In the genomic region with DNA sequence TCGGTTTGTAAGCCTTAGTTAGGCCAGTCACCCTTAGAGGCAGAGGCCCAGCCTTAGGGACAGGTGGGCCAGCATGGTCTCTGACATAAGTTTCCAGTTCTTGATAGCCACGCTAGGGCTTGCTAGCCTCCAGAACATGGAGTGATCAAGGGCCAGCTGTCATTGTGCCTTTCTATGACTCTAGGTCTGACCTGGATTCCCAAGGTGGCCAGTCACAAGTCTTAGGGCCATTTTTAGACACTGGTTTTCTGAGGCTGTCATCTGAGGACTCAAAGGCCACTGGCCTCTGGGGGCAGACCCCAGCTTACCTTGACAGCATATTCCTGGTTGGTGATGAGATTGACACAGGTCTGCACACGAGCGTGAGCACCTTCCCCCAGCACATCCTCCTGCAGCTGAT, we compare ENCODE assay signal across 22 mouse cellular contexts. TPM values are rescaled to one million over a fixed set of nuclear protein-coding genes. Genes with fewer than 3 reads are reported as not detected.
DNase-seq lines count a peak whose midpoint lies in the region; ATAC-seq and TF ChIP-seq lines count a peak whose summit lies in the region.
"Had no signal": no experiment of that assay in that cellular context is flagged by ENCODE, and none has a peak within 500 bp of the region (broad histone marks: within the 10 kb centered on the region; RNA-seq: fewer than 3 reads in every experiment).

No protein-coding gene starts in this region.

- peak; percentile 83 for DNase-seq in gastrocnemius, adult 2 months
- DNase-seq in gastrocnemius, postnatal 10 days = no peak
- DNase-seq in neural tube, embryonic 10.5 days (ENCODE audit: extremely low spot score, low spot score) = no peak
- DNase-seq in left cerebral cortex, postnatal 14 days (ENCODE audit: low spot score in 2 of 2) = no peak
- DNase-seq: adrenal gland, postnatal 36 days; cerebellum, adult 11 months; heart, postnatal 14 days; kidney, adult 2 months; layer of hippocampus, adult 9-11 months; liver, postnatal 0 days; thymus, adult 2 months had no signal

- peaks cover 59% of the 10 kb centered on the region for H3K36me3 ChIP-seq in hindbrain, embryonic 13.5 days
- H3K36me3 ChIP-seq in hindbrain, embryonic 16.5 days (ENCODE audit: control insufficient read depth, insufficient read depth, low read length) = peaks cover 41% of the 10 kb centered on the region
- H3K36me3 ChIP-seq in neural tube, embryonic 12.5 days = peaks cover 71% of the 10 kb centered on the region

- no peak for ATAC-seq in hindbrain, embryonic 13.5 days (ENCODE audit: low FRiP score)
- ATAC-seq in hindbrain, embryonic 16.5 days = no peak
- ATAC-seq in neural tube, embryonic 12.5 days (ENCODE audit: low FRiP score, low read depth) = no peak
- ATAC-seq: inflammation-experienced regulatory T-cells, adult 6 months; liver, postnatal 0 days; lung, postnatal 0 days had no signal

- H3K9ac ChIP-seq in hindbrain, embryonic 13.5 days = 0 out of 2 replicates have a peak overlapping the region, but pooled peaks have one; percentile 99
- no peak overlapping the region for H3K9ac ChIP-seq in hindbrain, embryonic 16.5 days (ENCODE audit: low read depth, low read length)
- H3K9ac ChIP-seq in neural tube, embryonic 12.5 days = 0 out of 2 replicates have a peak overlapping the region, but pooled peaks have one; percentile 10
- H3K9ac ChIP-seq: liver, postnatal 0 days had no signal

- peak overlapping the region; percentile 98 for H3K4me3 ChIP-seq in gastrocnemius, adult 2 months
- no peak overlapping the region for H3K4me3 ChIP-seq in hindbrain, embryonic 13.5 days
- no peak overlapping the region for H3K4me3 ChIP-seq in hindbrain, embryonic 16.5 days (ENCODE audit: low read length)
- no peak overlapping the region for H3K4me3 ChIP-seq in neural tube, embryonic 12.5 days
- H3K4me3 ChIP-seq: heart, embryonic 10.5 days; midbrain, embryonic 12.5 days had no signal

- intact Hi-C loops in gastrocnemius, adult 2 months (cut with DNase I) = no loop called here
- intact Hi-C loops in left cerebral cortex, postnatal 14 days (cut with DNase I) = no loop called here

- no peak overlapping the region for H3K4me2 ChIP-seq in hindbrain, embryonic 13.5 days
- no peak overlapping the region for H3K4me2 ChIP-seq in hindbrain, embryonic 16.5 days (ENCODE audit: low read length)
- H3K4me2 ChIP-seq in neural tube, embryonic 12.5 days (replicated peaks) = no peak overlapping the region
- H3K4me2 ChIP-seq: hindbrain, embryonic 12.5 days; midbrain, embryonic 12.5 days had no signal

- H3K27me3 ChIP-seq in hindbrain, embryonic 13.5 days = no peaks in the 10 kb centered on the region
- H3K27me3 ChIP-seq in hindbrain, embryonic 16.5 days (replicated peaks; ENCODE audit: control insufficient read depth, insufficient read depth, low read length) = no peaks in the 10 kb centered on the region
- no peaks in the 10 kb centered on the region for H3K27me3 ChIP-seq in neural tube, embryonic 12.5 days (replicated peaks)
- H3K27me3 ChIP-seq: hindbrain, embryonic 12.5 days; midbrain, embryonic 12.5 days had no signal

- H3K27ac ChIP-seq in gastrocnemius, adult 2 months = peak overlapping the region; percentile 99
- H3K27ac ChIP-seq in hindbrain, embryonic 13.5 days = no peak overlapping the region
- no peak overlapping the region for H3K27ac ChIP-seq in hindbrain, embryonic 16.5 days (ENCODE audit: low read depth, low read length)
- H3K27ac ChIP-seq in neural tube, embryonic 12.5 days = no peak overlapping the region
- H3K27ac ChIP-seq: heart, embryonic 10.5 days; hindbrain, embryonic 12.5 days; kidney, postnatal 0 days; macrophage; midbrain, embryonic 12.5 days; stomach, postnatal 0 days had no signal

- over 99% methylated on average over 4 of the region's 4 CpGs for WGBS in hindbrain, embryonic 13.5 days
- 93% methylated on average over 4 of the region's 4 CpGs for WGBS in hindbrain, embryonic 16.5 days
- 97% methylated on average over 4 of the region's 4 CpGs for WGBS in neural tube, embryonic 12.5 days

- H3K4me1 ChIP-seq in hindbrain, embryonic 13.5 days (replicated peaks) = peaks cover 58% of the 10 kb centered on the region
- peaks cover 32% of the 10 kb centered on the region for H3K4me1 ChIP-seq in hindbrain, embryonic 16.5 days (ENCODE audit: control insufficient read depth, insufficient read depth, low read depth, low read length)
- H3K4me1 ChIP-seq in neural tube, embryonic 12.5 days = peaks cover 36% of the 10 kb centered on the region

- no peaks in the 10 kb centered on the region for H3K9me3 ChIP-seq in hindbrain, embryonic 13.5 days
- no peaks in the 10 kb centered on the region for H3K9me3 ChIP-seq in hindbrain, embryonic 16.5 days (ENCODE audit: control insufficient read depth, low read length)
- no peaks in the 10 kb centered on the region for H3K9me3 ChIP-seq in neural tube, embryonic 12.5 days
- H3K9me3 ChIP-seq: heart, embryonic 10.5 days; hindbrain, embryonic 12.5 days; midbrain, embryonic 12.5 days had no signal

- TF ChIP-seq CTCF in gastrocnemius, adult 2 months (IDR thresholded peaks at IDR 0.05) = no peak

RNA-seq across cellular contexts. Expression of a gene that starts 6.7 kb away (rescaled TPM):
- total RNA-seq in gastrocnemius, adult 2 months (2021) = 100 to 1,000 TPM; 253 TPM
- total RNA-seq in gastrocnemius, postnatal 10 days (2021) = 100 to 1,000 TPM; 142 to 160 TPM
- 55.4 and 56.2 TPM in 2 replicates for polyA plus RNA-seq in hindbrain, embryonic 13.5 days (2015; fragmentation: Nextera tagmentation; extraction: Ambion mirVana)
- 35.6 and 55.7 TPM in 2 replicates for polyA plus RNA-seq in hindbrain, embryonic 16.5 days (2015; fragmentation: Nextera tagmentation; extraction: Ambion mirVana)
- 86.5 and 88.5 TPM in 2 replicates for polyA plus RNA-seq in neural tube, embryonic 12.5 days (2016; fragmentation: Nextera tagmentation; extraction: Ambion mirVana)
- total RNA-seq in left cerebral cortex, postnatal 14 days (2021) = 10 to 100 TPM; 38.4 to 46.7 TPM

RNA-seq across cellular contexts. Expression of a gene that starts 14.4 kb away (rescaled TPM):
- 10 to 100 TPM; 34.7 to 40.0 TPM for total RNA-seq in gastrocnemius, adult 2 months (2021)
- 10 to 100 TPM; 39.9 to 40.3 TPM for total RNA-seq in gastrocnemius, postnatal 10 days (2021)
- 75.7 and 77.8 TPM in 2 replicates for polyA plus RNA-seq in hindbrain, embryonic 13.5 days (2015; fragmentation: Nextera tagmentation; extraction: Ambion mirVana)
- 21.2 and 83.2 TPM in 2 replicates for polyA plus RNA-seq in hindbrain, embryonic 16.5 days (2015; fragmentation: Nextera tagmentation; extraction: Ambion mirVana)
- 92.8 and 100 TPM in 2 replicates for polyA plus RNA-seq in neural tube, embryonic 12.5 days (2016; fragmentation: Nextera tagmentation; extraction: Ambion mirVana)
- total RNA-seq in left cerebral cortex, postnatal 14 days (2021) = 10 to 100 TPM; 88.3 to 93.5 TPM

RNA-seq across cellular contexts. Expression of a gene that starts 30.5 kb away (rescaled TPM):
- 1 to 10 TPM; 4.9 to 5.5 TPM for total RNA-seq in gastrocnemius, adult 2 months (2021)
- 10 to 100 TPM in 1 of 2 experiments, 1 to 10 TPM in 1; 8.6 to 13.1 TPM for total RNA-seq in gastrocnemius, postnatal 10 days (2021)
- 51.8 and 56.8 TPM in 2 replicates for polyA plus RNA-seq in hindbrain, embryonic 13.5 days (2015; fragmentation: Nextera tagmentation; extraction: Ambion mirVana)
- polyA plus RNA-seq in hindbrain, embryonic 16.5 days (2015; fragmentation: Nextera tagmentation; extraction: Ambion mirVana) = 56.9 and 59.5 TPM in 2 replicates
- polyA plus RNA-seq in neural tube, embryonic 12.5 days (2016; fragmentation: Nextera tagmentation; extraction: Ambion mirVana) = 59.4 and 61.5 TPM in 2 replicates
- total RNA-seq in left cerebral cortex, postnatal 14 days (2021) = 10 to 100 TPM; 15.0 to 20.2 TPM

RNA-seq across cellular contexts. Expression of a gene that starts 30.7 kb away (rescaled TPM):
- total RNA-seq in gastrocnemius, adult 2 months (2021) = 1 to 10 TPM; 2.6 to 3.0 TPM
- total RNA-seq in gastrocnemius, postnatal 10 days (2021) = 1 to 10 TPM; 4.3 to 6.1 TPM
- 36.4 and 42.8 TPM in 2 replicates for polyA plus RNA-seq in hindbrain, embryonic 13.5 days (2015; fragmentation: Nextera tagmentation; extraction: Ambion mirVana)
- 43.7 and 50.4 TPM in 2 replicates for polyA plus RNA-seq in hindbrain, embryonic 16.5 days (2015; fragmentation: Nextera tagmentation; extraction: Ambion mirVana)
- polyA plus RNA-seq in neural tube, embryonic 12.5 days (2016; fragmentation: Nextera tagmentation; extraction: Ambion mirVana) = 28.6 and 29.3 TPM in 2 replicates
- 10 to 100 TPM; 52.8 to 55.3 TPM for total RNA-seq in left cerebral cortex, postnatal 14 days (2021)

RNA-seq across cellular contexts. Expression of a gene that starts 48.6 kb away (rescaled TPM):
- 100 to 1,000 TPM; 101 to 105 TPM for total RNA-seq in gastrocnemius, adult 2 months (2021)
- total RNA-seq in gastrocnemius, postnatal 10 days (2021) = 100 to 1,000 TPM; 121 to 141 TPM
- 98.5 and 102 TPM in 2 replicates for polyA plus RNA-seq in hindbrain, embryonic 13.5 days (2015; fragmentation: Nextera tagmentation; extraction: Ambion mirVana)
- polyA plus RNA-seq in hindbrain, embryonic 16.5 days (2015; fragmentation: Nextera tagmentation; extraction: Ambion mirVana) = 24.9 and 77.7 TPM in 2 replicates
- 173 and 192 TPM in 2 replicates for polyA plus RNA-seq in neural tube, embryonic 12.5 days (2016; fragmentation: Nextera tagmentation; extraction: Ambion mirVana)
- 100 to 1,000 TPM; 188 to 196 TPM for total RNA-seq in left cerebral cortex, postnatal 14 days (2021)
